26 mouse cellular contexts compared by ENCODE assay signal in the genomic region with DNA sequence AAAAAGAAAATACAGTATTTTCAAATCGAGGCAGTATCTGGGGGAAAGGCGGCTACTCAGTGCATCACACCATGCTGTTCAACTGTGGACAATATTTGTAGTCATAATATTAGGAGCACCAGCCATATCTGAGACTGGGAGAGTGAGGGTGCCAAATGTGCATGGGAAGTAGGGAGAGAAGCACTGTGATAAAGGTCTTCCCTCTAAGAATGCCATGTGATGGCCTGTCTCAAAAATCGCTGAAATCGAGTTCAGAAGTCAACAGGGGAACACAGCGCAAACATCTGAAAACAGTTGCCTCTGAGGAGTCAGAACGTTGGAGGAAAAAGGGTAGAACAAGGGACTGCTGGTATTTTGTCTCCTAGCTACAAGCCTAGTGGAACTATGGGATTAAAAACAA.
"Had no signal": no experiment of that assay in that cellular context is flagged by ENCODE, and none has a peak within 500 bp of the region (broad histone marks: within the 10 kb centered on the region; RNA-seq: fewer than 3 reads in every experiment).

No protein-coding gene starts in this region.

- H3K4me2 ChIP-seq: heart, embryonic 11.5 days; heart, embryonic 13.5 days; heart, embryonic 15.5 days; hindbrain, embryonic 13.5 days; hindbrain, embryonic 15.5 days; kidney, embryonic 15.5 days; limb, embryonic 12.5 days; liver, embryonic 13.5 days had no signal

- H3K4me1 ChIP-seq: heart, embryonic 13.5 days; heart, embryonic 15.5 days; kidney, embryonic 15.5 days; limb, embryonic 12.5 days had no signal

- H3K9ac ChIP-seq: heart, embryonic 13.5 days; heart, embryonic 15.5 days; hindbrain, embryonic 13.5 days; hindbrain, embryonic 15.5 days; kidney, embryonic 15.5 days; limb, embryonic 12.5 days; liver, embryonic 13.5 days had no signal

- H3K36me3 ChIP-seq: hindbrain, embryonic 15.5 days had no signal

- H3K9me3 ChIP-seq: heart, embryonic 13.5 days; heart, embryonic 15.5 days; hindbrain, embryonic 13.5 days; hindbrain, embryonic 15.5 days; kidney, embryonic 15.5 days; limb, embryonic 10.5 days; limb, embryonic 12.5 days; liver, embryonic 13.5 days had no signal

- ATAC-seq: hindbrain, postnatal 0 days; intestine, embryonic 16.5 days had no signal

- DNase-seq: gastrocnemius, postnatal 14 days; gastrocnemius, postnatal 36 days; heart, adult 11 months; heart, adult 2 months; heart, postnatal 14 days; heart, postnatal 36 days; kidney, adult 11 months; kidney, adult 2 months; kidney, adult 9 months; kidney, postnatal 14 days; kidney, postnatal 36 days; layer of hippocampus, adult 9-11 months; liver; liver, embryonic 13.5 days had no signal

- H3K27me3 ChIP-seq: heart, embryonic 13.5 days; heart, embryonic 15.5 days; hindbrain, embryonic 13.5 days; hindbrain, embryonic 15.5 days; kidney, embryonic 15.5 days; limb, embryonic 12.5 days; liver, embryonic 13.5 days had no signal

- H3K27ac ChIP-seq: heart, adult 2 months; heart, embryonic 13.5 days; heart, embryonic 15.5 days; hindbrain, embryonic 13.5 days; hindbrain, embryonic 15.5 days; hindbrain, postnatal 0 days; kidney, embryonic 15.5 days; kidney, postnatal 0 days; left cerebral cortex, adult 2 months; limb, embryonic 10.5 days; limb, embryonic 12.5 days had no signal

- H3K4me3 ChIP-seq: heart, adult 2 months; heart, embryonic 13.5 days; heart, embryonic 15.5 days; hindbrain, embryonic 13.5 days; hindbrain, embryonic 15.5 days; kidney, embryonic 15.5 days; left cerebral cortex, adult 2 months; limb, embryonic 10.5 days; limb, embryonic 12.5 days; liver, embryonic 13.5 days had no signal
